In genomic region chr1:176970635-176971478, GRCm38 (mm10) we compare ENCODE assay signal across 19 mouse cellular contexts.
DNase-seq lines count a peak whose midpoint lies in the region; ATAC-seq lines count a peak whose summit lies in the region.
"Had no signal": no experiment of that assay in that cellular context is flagged by ENCODE, and none has a peak within 500 bp of the region (broad histone marks: within the 10 kb centered on the region; RNA-seq: fewer than 3 reads in every experiment).

No protein-coding gene starts in this region.

- H3K4me3 ChIP-seq in megakaryocyte, embryonic 14.5 days (replicated peaks) = peak overlapping the region; percentile 23
- no peak overlapping the region for H3K4me3 ChIP-seq in hindbrain, embryonic 16.5 days (ENCODE audit: low read length)
- H3K4me3 ChIP-seq in neural tube, embryonic 15.5 days (replicated peaks) = no peak overlapping the region
- H3K4me3 ChIP-seq: liver, embryonic 13.5 days had no signal

- H3K4me1 ChIP-seq in megakaryocyte, embryonic 14.5 days = peaks cover 43% of the 10 kb centered on the region
- no peaks in the 10 kb centered on the region for H3K4me1 ChIP-seq in hindbrain, embryonic 16.5 days (ENCODE audit: control insufficient read depth, insufficient read depth, low read depth, low read length)
- peaks cover 7% of the 10 kb centered on the region for H3K4me1 ChIP-seq in neural tube, embryonic 15.5 days
- H3K4me1 ChIP-seq: liver, embryonic 13.5 days had no signal

- no peak overlapping the region for H3K4me2 ChIP-seq in hindbrain, embryonic 16.5 days (ENCODE audit: low read length)
- no peak overlapping the region for H3K4me2 ChIP-seq in neural tube, embryonic 15.5 days
- H3K4me2 ChIP-seq: heart, embryonic 11.5 days; liver, embryonic 13.5 days had no signal

- peak; percentile 71 for ATAC-seq in frontal cortex, adult (ENCODE audit: low TSS enrichment)
- no peak for ATAC-seq in megakaryocyte, adult 5-6 weeks (ENCODE audit: poor library complexity, severe bottlenecking)
- no peak for ATAC-seq in hindbrain, embryonic 16.5 days
- ATAC-seq in neural tube, embryonic 15.5 days (ENCODE audit: low FRiP score) = no peak
- ATAC-seq: Patski had no signal

- no peaks in the 10 kb centered on the region for H3K9me3 ChIP-seq in megakaryocyte, embryonic 14.5 days
- H3K9me3 ChIP-seq in hindbrain, embryonic 16.5 days (ENCODE audit: control insufficient read depth, low read length) = no peaks in the 10 kb centered on the region
- no peaks in the 10 kb centered on the region for H3K9me3 ChIP-seq in neural tube, embryonic 15.5 days (replicated peaks)
- H3K9me3 ChIP-seq: liver, embryonic 13.5 days had no signal

- H3K27ac ChIP-seq in hindbrain, embryonic 16.5 days (ENCODE audit: low read depth, low read length) = peak overlapping the region; percentile 11; the same call in 1 of the 2 replicates
- H3K27ac ChIP-seq in neural tube, embryonic 15.5 days (replicated peaks) = no peak overlapping the region; the same call in 1 of the 2 replicates
- H3K27ac ChIP-seq: liver, embryonic 13.5 days; stomach, postnatal 0 days had no signal

- DNase-seq in frontal cortex, postnatal 10 days (ENCODE audit: low spot score in 2 of 2) = no peak
- no peak for DNase-seq in heart, adult 18-20 months
- no peak for DNase-seq in kidney, postnatal 25 days
- DNase-seq: cerebellum, adult 9-10 months; gastrocnemius, postnatal 10 days; kidney, adult 8-10 months; layer of hippocampus, adult 9-11 months; liver, embryonic 13.5 days; retina, postnatal 1 day; spleen, adult 18-20 months; thymus, postnatal 4 days had no signal

- H3K27me3 ChIP-seq in megakaryocyte, embryonic 14.5 days (replicated peaks) = no peaks in the 10 kb centered on the region
- H3K27me3 ChIP-seq in hindbrain, embryonic 16.5 days (replicated peaks; ENCODE audit: control insufficient read depth, insufficient read depth, low read length) = no peaks in the 10 kb centered on the region
- H3K27me3 ChIP-seq in neural tube, embryonic 15.5 days (replicated peaks) = 0 out of 2 replicates have a peak, but pooled peaks cover 5% of the 10 kb centered on the region
- H3K27me3 ChIP-seq: liver, embryonic 13.5 days; Patski had no signal

- 55% methylated on average over 16 of the region's 16 CpGs for WGBS in hindbrain, embryonic 16.5 days
- 66% methylated on average over 16 of the region's 16 CpGs for WGBS in neural tube, embryonic 15.5 days

- no peak overlapping the region for H3K9ac ChIP-seq in hindbrain, embryonic 16.5 days (ENCODE audit: low read depth, low read length)
- H3K9ac ChIP-seq in neural tube, embryonic 15.5 days (replicated peaks) = 0 out of 2 replicates have a peak overlapping the region, but pooled peaks have one; percentile 7
- H3K9ac ChIP-seq: liver, embryonic 13.5 days had no signal

- peaks cover 68% of the 10 kb centered on the region for H3K36me3 ChIP-seq in megakaryocyte, embryonic 14.5 days (replicated peaks; ENCODE audit: low read length)
- H3K36me3 ChIP-seq in hindbrain, embryonic 16.5 days (ENCODE audit: control insufficient read depth, insufficient read depth, low read length) = no peaks in the 10 kb centered on the region
- H3K36me3 ChIP-seq in neural tube, embryonic 15.5 days = no peaks in the 10 kb centered on the region
- H3K36me3 ChIP-seq: liver, embryonic 13.5 days had no signal
